Mouse (Mus musculus): ENCODE results near the gene Vmn1r230.

The Vmn1r230 gene

DNA sequence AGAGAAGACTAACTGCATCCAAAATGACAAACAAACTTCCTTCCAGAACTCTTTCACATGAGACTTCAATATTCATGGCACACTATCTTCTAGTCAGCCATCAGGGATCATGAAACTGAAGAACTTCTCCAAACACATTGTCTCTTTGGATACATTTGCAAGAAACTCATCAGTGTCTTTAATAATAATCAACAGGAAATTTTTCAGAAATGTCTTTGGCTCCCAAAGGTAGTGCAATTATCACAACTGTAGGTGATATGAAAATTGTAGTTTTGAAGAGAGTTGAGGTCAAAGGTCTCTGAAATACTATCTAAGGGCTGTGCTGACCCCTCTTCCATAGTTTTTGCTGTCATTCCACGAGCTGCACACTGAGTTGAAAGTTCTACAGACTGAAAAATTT, at the start of gene Vmn1r230:
Gene Vmn1r230 (plus strand): TSS at position 301 of the 400 bp plus-strand sequence.
- DNase-seq (ENCODE audit: low spot score in 2 of 2) = no peak

DNA sequence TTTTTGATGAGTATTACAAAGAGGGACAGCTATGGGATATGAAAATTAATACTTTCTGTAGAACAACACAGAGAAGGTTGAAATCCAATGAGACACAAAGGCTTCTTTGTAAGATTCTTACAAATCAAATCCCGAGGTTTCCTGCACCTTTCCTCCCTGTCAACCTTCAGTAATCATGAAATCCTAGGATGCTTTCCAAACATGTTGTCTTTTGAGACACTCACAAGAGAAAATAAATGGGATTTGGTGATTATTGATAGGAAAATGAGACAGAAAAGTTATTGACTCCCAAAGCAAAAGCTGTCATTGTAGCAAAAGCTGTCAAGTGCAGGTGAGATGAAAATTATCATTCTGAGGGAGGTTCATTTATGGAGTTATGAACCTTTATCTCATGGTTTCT, 29.0 kb upstream of the Vmn1r230 start, which contains the start of gene Vmn1r229:
Gene Vmn1r229 (plus strand): TSS at position 301 of the 400 bp plus-strand sequence.
- DNase-seq (ENCODE audit: low spot score in 2 of 2) = no peak

All from frontal cortex, postnatal 14 days (tissue).